Mouse (Mus musculus) ES-E14 (cell line): ENCODE measurements around the gene Gm609. TPM values are rescaled to one million over a fixed set of nuclear protein-coding genes. Genes with fewer than 3 reads are reported as not detected.
"Not testable (repeated sequence)": the region's sequence is repeated elsewhere in the genome, so short reads cannot be mapped to it uniquely, and the experiment has no call there.

Experiments
- DNase-seq: peaks from one replicate; pipeline ENCODE4 v3.0.0-alpha.2; 2013; ENCODE audit warnings: low read depth, low spot score
- H3K27ac ChIP-seq: 2 replicates; pipeline ENCODE4 v1.5.1; 2012; ENCODE audit warnings: low read depth, mild to moderate bottlenecking, low read length, moderate library complexity, mixed read lengths; ENCODE audit not compliant: poor library complexity, insufficient read depth, severe bottlenecking
- H3K36me3 ChIP-seq: 2 replicates; pipeline ENCODE4 v1.6.1; 2012; ENCODE audit warnings: mild to moderate bottlenecking, low read length, moderate library complexity, mixed read lengths; ENCODE audit not compliant: control insufficient read depth, poor library complexity, insufficient read depth, severe bottlenecking
- H3K4me1 ChIP-seq, 2 experiments: fragments of 150-350 bp in 1 of 2; sonication (generic) in 1 of 2; 2 replicates each; pipeline ENCODE4 v1.6.1; 2012; ENCODE audit warnings: low read length in 2 of 2, mild to moderate bottlenecking in 1 of 2, mixed read lengths in 1 of 2; ENCODE audit not compliant: control insufficient read depth in 2 of 2, insufficient read depth in 2 of 2, poor library complexity in 1 of 2
- H3K4me3 ChIP-seq, 2 experiments: fragments of 150-350 bp in 1 of 2; sonication (generic) in 1 of 2; 2 replicates each; pipeline ENCODE4 v1.5.1; 2012; ENCODE audit warnings: low read length in 2 of 2, low read depth in 1 of 2, mild to moderate bottlenecking in 1 of 2, mixed read lengths in 1 of 2; ENCODE audit not compliant: insufficient read depth in 1 of 2, poor library complexity in 1 of 2, severe bottlenecking in 1 of 2
- H3K9ac ChIP-seq: 2 replicates; pipeline ENCODE4 v1.6.1; 2012; ENCODE audit warnings: low read depth, mild to moderate bottlenecking, low read length, mixed read lengths; ENCODE audit not compliant: poor library complexity, insufficient read depth, severe bottlenecking
- H3K9me3 ChIP-seq: fragments of 150-350 bp; sonication (generic); 2 replicates; pipeline ENCODE4 v1.6.1; 2012; ENCODE audit warnings: low read depth, mild to moderate bottlenecking, low read length; ENCODE audit not compliant: control insufficient read depth, insufficient read depth
- CHD2 ChIP-seq: IDR thresholded peaks from 2 replicates; pipeline ENCODE4 v1.6.1; 2014; ENCODE audit warnings: mild to moderate bottlenecking, low read depth, low read length, inconsistent platforms
- HCFC1 ChIP-seq: IDR thresholded peaks from 2 replicates; pipeline ENCODE4 v1.6.1; 2012; ENCODE audit warnings: low read length, inconsistent platforms, borderline replicate concordance; ENCODE audit not compliant: insufficient read depth
- MAFK ChIP-seq: IDR thresholded peaks from 2 replicates; pipeline ENCODE4 v1.6.1; 2014; ENCODE audit warnings: mild to moderate bottlenecking, low read depth, low read length, inconsistent platforms; ENCODE audit not compliant: insufficient read depth
- ZC3H11A ChIP-seq: IDR thresholded peaks from 2 replicates; pipeline ENCODE4 v1.6.1; 2012; ENCODE audit warnings: low read depth, mild to moderate bottlenecking, inconsistent platforms, low read length, borderline replicate concordance
- ZNF384 ChIP-seq: IDR thresholded peaks from 2 replicates; pipeline ENCODE4 v1.6.1; 2012; ENCODE audit warnings: low read depth, low read length, inconsistent platforms
- in situ Hi-C, 2 experiments: fragments of 600-800 bp; cut with MboI; formaldehyde crosslinking; loops; one replicate each; pipeline ENCODE4 v1.15.1; 2025; ENCODE audit warnings: low sequenced_read_pairs in 2 of 2, inconsistent platforms in 1 of 2; ENCODE audit not compliant: unreplicated experiment in 2 of 2
- total RNA-seq: library from RNA; depleted of rRNA; stranded (reverse); fragments of 300-350 nt; gene quantifications from 2 replicates; pipeline ENCODE4 v1.2.3, GENCODE M21; 2012

Gm609 gene
- total RNA-seq, 1 experiment: not detected

- H3K9ac ChIP-seq: no peak overlapping the region
- H3K27ac ChIP-seq: no peak overlapping the region
- H3K4me1 ChIP-seq: no peaks in the 10 kb centered on the region
- DNase-seq: no peak
- in situ Hi-C loops: no loop called here
- no peak for TF ChIP-seq HCFC1
- TF ChIP-seq ZC3H11A: no peak
- TF ChIP-seq ZNF384: no peak
- TF ChIP-seq CHD2: no peak
- no peak for TF ChIP-seq MAFK
- H3K9me3 ChIP-seq: no peaks in the 10 kb centered on the region
- no peaks in the 10 kb centered on the region for H3K36me3 ChIP-seq
- H3K4me3 ChIP-seq: no peak overlapping the region
Observed at GRCm38 (mm10) chr16:45525551-45525950, 32.8 kb upstream of the Gm609 start.

DNA sequence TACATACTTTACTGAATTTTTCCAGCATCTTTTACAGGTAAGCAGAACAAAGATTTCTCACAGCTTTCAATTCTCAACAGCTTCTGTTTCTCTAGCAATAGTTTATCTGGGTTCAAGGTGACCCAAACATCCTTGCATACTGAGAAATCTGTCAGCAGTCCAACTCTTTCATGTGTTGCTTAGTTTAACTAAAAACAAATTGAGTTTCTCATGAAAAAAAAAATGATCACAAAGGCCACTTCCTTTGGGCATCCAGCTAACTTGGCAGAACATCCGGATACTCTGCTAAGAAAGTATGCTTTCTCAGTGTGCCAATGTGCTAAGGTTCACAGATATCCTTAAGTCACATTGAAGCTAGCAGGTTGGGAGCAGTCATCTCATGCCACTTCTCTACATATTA lies 2.6 kb upstream of the Gm609 start:
- no peak overlapping the region for H3K27ac ChIP-seq
- in situ Hi-C loops: no loop called here
- no peak for TF ChIP-seq ZC3H11A
- DNase-seq: no peak
- H3K9me3 ChIP-seq: peaks cover 3% of the 10 kb centered on the region; the same call in 1 of the 2 replicates
- H3K9ac ChIP-seq: no peak overlapping the region
- no peaks in the 10 kb centered on the region for H3K36me3 ChIP-seq
- H3K4me3 ChIP-seq: no peak overlapping the region
- no peaks in the 10 kb centered on the region for H3K4me1 ChIP-seq

- no peaks in the 10 kb centered on the region for H3K36me3 ChIP-seq
- H3K27ac ChIP-seq: no peak overlapping the region
- TF ChIP-seq ZC3H11A (no peak), ZNF384 (no peak), HCFC1 (no peak), CHD2 (no peak), MAFK (no peak)
- no peaks in the 10 kb centered on the region for H3K4me1 ChIP-seq
- H3K9me3 ChIP-seq: no peaks in the 10 kb centered on the region
- no peak overlapping the region for H3K4me3 ChIP-seq
- in situ Hi-C loops: no loop called here
- DNase-seq: no peak
- H3K9ac ChIP-seq: no peak overlapping the region
Observed at GRCm38 (mm10) chr16:45476991-45477390, 15.8 kb downstream of the Gm609 start.

DNA sequence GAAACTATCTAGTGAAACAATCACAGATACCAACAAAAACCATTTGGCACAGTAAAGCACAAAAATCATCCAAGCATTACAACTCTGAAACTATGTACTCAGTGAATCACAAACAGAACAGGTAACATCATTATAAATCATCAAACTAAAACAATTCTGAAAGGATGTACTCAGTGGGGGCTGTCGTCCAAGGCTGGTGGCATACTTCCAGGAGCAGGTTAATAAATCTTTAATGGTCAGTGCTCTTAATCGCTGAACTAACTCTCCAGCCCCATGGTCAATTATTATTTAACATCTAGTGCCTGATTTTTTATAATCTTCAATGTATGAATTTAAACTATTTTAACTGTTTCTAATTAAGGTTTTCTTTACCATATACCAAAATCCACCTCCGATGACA lies 20.9 kb downstream of the Gm609 start:
- H3K4me3 ChIP-seq, H3K27ac ChIP-seq, H3K36me3 ChIP-seq, H3K9me3 ChIP-seq, in situ Hi-C loops, DNase-seq, H3K4me1 ChIP-seq, H3K9ac ChIP-seq: not testable (repeated sequence)

- TF ChIP-seq ZNF384: no peak
- no peak for TF ChIP-seq HCFC1
- no peak for TF ChIP-seq CHD2
- no peak for TF ChIP-seq ZC3H11A
- no peak for TF ChIP-seq MAFK
- in situ Hi-C loops: no loop called here
Observed at GRCm38 (mm10) chr16:45454762-45455161, 38.0 kb downstream of the Gm609 start.

More at GRCm38 (mm10) chr16:45454762-45455161, 38.0 kb downstream of the Gm609 start:
- Histone ChIP-seq H3K4me3 (no peak overlapping the region), H3K9ac (no peak overlapping the region), H3K4me1 (no peaks in the 10 kb centered on the region), H3K27ac (no peak overlapping the region), H3K9me3 (no peaks in the 10 kb centered on the region), H3K36me3 (no peaks in the 10 kb centered on the region)
- DNase-seq: no peak
